Mouse (Mus musculus): ENCODE data around the gene Dscam.

- TF ChIP-seq POLR2A (IDR thresholded peaks at IDR 0.05; ENCODE audit: borderline replicate concordance, extremely low read depth, insufficient read depth, insufficient read length, poor library complexity, severe bottlenecking) (no peak), CTCF (IDR thresholded peaks at IDR 0.05; ENCODE audit: borderline replicate concordance, extremely low read depth, insufficient read depth, insufficient read length) (no peak)
These were observed 257.7 kb downstream of the Dscam start for GRCm38 (mm10) chr16:96912836-96913235.
